Mouse (Mus musculus) liver, postnatal 0 days (tissue): ENCODE measurements around the gene Jade3. TPM values are rescaled to one million over a fixed set of nuclear protein-coding genes. Genes with fewer than 3 reads are reported as not detected.
A peak's percentile ranks its signal among the peaks of the same experiment; 100 is the strongest.

Experiments
- ATAC-seq: fragments of 200-750 bp; cut with Nextera tagmentation; 2 replicates; pipeline ENCODE4 v1.8.0; 2017; ENCODE audit warnings: mild to moderate bottlenecking, moderate library complexity
- DNase-seq: peaks from one replicate; pipeline ENCODE4 v3.0.0-alpha.2; 2016
- H3K27ac ChIP-seq: fragments of 300-500 bp; sonication (generic); 2 replicates; pipeline ENCODE4 v1.5.1; 2014; ENCODE audit warnings: antibody characterized with exemption, moderate library complexity, mild to moderate bottlenecking, low read depth
- H3K27me3 ChIP-seq: fragments of 300-500 bp; sonication (generic); 2 replicates; pipeline ENCODE4 v1.6.1; 2014; ENCODE audit warnings: low read length, control low read depth, mixed read lengths; ENCODE audit not compliant: insufficient read depth
- H3K36me3 ChIP-seq: fragments of 300-500 bp; sonication (generic); replicated peaks from 2 replicates; pipeline ENCODE4 v1.6.1; 2014; ENCODE audit warnings: mild to moderate bottlenecking, control low read depth, low read length, moderate library complexity, mixed read lengths; ENCODE audit not compliant: insufficient read depth
- H3K4me1 ChIP-seq: fragments of 300-500 bp; sonication (generic); 2 replicates; pipeline ENCODE4 v1.6.1; 2014; ENCODE audit warnings: antibody characterized with exemption, mild to moderate bottlenecking, control low read depth; ENCODE audit not compliant: insufficient read depth
- H3K4me2 ChIP-seq: fragments of 300-500 bp; sonication (generic); 2 replicates; pipeline ENCODE4 v1.6.1; 2014; ENCODE audit warnings: low read depth, mild to moderate bottlenecking, low read length, moderate library complexity, mixed read lengths
- H3K4me3 ChIP-seq: fragments of 300-500 bp; sonication (generic); 2 replicates; pipeline ENCODE4 v1.5.1; 2014; ENCODE audit warnings: low read depth, low read length
- H3K9ac ChIP-seq: fragments of 300-500 bp; sonication (generic); replicated peaks from 2 replicates; pipeline ENCODE4 v1.6.1; 2014; ENCODE audit warnings: mild to moderate bottlenecking, moderate library complexity
- H3K9me3 ChIP-seq: fragments of 300-500 bp; sonication (generic); 2 replicates; pipeline ENCODE4 v1.6.1; 2016; ENCODE audit warnings: mild to moderate bottlenecking, control low read depth, low read length, mixed read lengths
- CTCF ChIP-seq: sonication (generic); IDR thresholded peaks from 2 replicates; pipeline ENCODE4 v1.5.1; 2016; ENCODE audit warnings: antibody characterized with exemption, low read depth
- EP300 ChIP-seq: IDR thresholded peaks from 2 replicates; pipeline ENCODE4 v1.6.1; 2016; ENCODE audit warnings: antibody characterized with exemption, low read depth, mild to moderate bottlenecking
- WGBS: fragments of 180-500 bp; shearing (Covaris S2); extraction: QIAGEN DNeasy Blood & Tissue Kit; methylation state at CpG from one replicate; pipeline ENCODE4 v1.1.7; 2014; ENCODE audit not compliant: insufficient replicate concordance; 5-methylcytosine and 5-hydroxymethylcytosine counted together
- polyA plus RNA-seq: library from polyadenylated mRNA; unstranded; fragments of >200 nt; fragmentation: Nextera tagmentation; extraction: Ambion mirVana; gene quantifications from 2 replicates; pipeline ENCODE4 v1.2.1, GENCODE M21; 2015

Gene Jade3
- polyA plus RNA-seq, 1 experiment from 2014 or later: 2.0 TPM

GRCm38 (mm10) chrX:20549532-20549931 lies 124.0 kb downstream of the Jade3 start, which contains the start of gene Rgn:
TSS of gene Rgn (plus strand) at chrX:20549787.
- Histone ChIP-seq H3K4me2 (peak within 1 kb of the TSS; percentile 58), H3K4me1 (no peaks in the 10 kb centered on the region), H3K27me3 (no peaks in the 10 kb centered on the region), H3K36me3 (no peaks in the 10 kb centered on the region), H3K9ac (no peak within 1 kb of the TSS), H3K27ac (peak within 1 kb of the TSS; percentile 48; the same call in 1 of the 2 replicates), H3K4me3 (peak within 1 kb of the TSS; percentile 24), H3K9me3 (no peaks in the 10 kb centered on the region)
- 41% methylated on average over 3 of the region's 3 CpGs for WGBS
- no peak for TF ChIP-seq CTCF
- TF ChIP-seq EP300: no peak
- ATAC-seq: 0 out of 2 replicates have a peak, but pooled peaks have one; percentile 42
- DNase-seq: peak; percentile 17

GRCm38 (mm10) chrX:20552199-20552598 lies 126.7 kb downstream of the Jade3 start:
- Histone ChIP-seq H3K4me3 (no peak overlapping the region), H3K4me2 (0 out of 2 replicates have a peak overlapping the region, but pooled peaks have one; percentile 23), H3K36me3 (no peaks in the 10 kb centered on the region), H3K4me1 (no peaks in the 10 kb centered on the region), H3K27ac (no peak overlapping the region), H3K27me3 (no peaks in the 10 kb centered on the region), H3K9me3 (no peaks in the 10 kb centered on the region), H3K9ac (no peak overlapping the region)
- WGBS: 49% methylated on average over 2 of the region's 2 CpGs
- no peak for TF ChIP-seq EP300
- TF ChIP-seq CTCF: no peak
- peak; percentile 56 for ATAC-seq
- DNase-seq: no peak

- Histone ChIP-seq H3K27ac (no peak overlapping the region), H3K4me2 (no peak overlapping the region), H3K27me3 (no peaks in the 10 kb centered on the region), H3K9me3 (no peaks in the 10 kb centered on the region), H3K36me3 (no peaks in the 10 kb centered on the region), H3K4me3 (no peak overlapping the region), H3K9ac (no peak overlapping the region), H3K4me1 (no peaks in the 10 kb centered on the region)
- DNase-seq (no peak), ATAC-seq (no peak)
- WGBS: 27% methylated on average over 1 of the region's 1 CpGs
- TF ChIP-seq EP300: no peak
- peak; percentile 47 for TF ChIP-seq CTCF
Observed at GRCm38 (mm10) chrX:20561846-20562245, 136.4 kb downstream of the Jade3 start.

- H3K36me3 ChIP-seq: no peaks in the 10 kb centered on the region
- H3K27me3 ChIP-seq: no peaks in the 10 kb centered on the region
- WGBS: 63% methylated on average over 4 of the region's 4 CpGs
- no peaks in the 10 kb centered on the region for H3K4me1 ChIP-seq
- H3K9ac ChIP-seq: no peak overlapping the region
- H3K4me2 ChIP-seq: no peak overlapping the region
- ATAC-seq (no peak), DNase-seq (no peak)
- no peak overlapping the region for H3K27ac ChIP-seq
- H3K4me3 ChIP-seq: no peak overlapping the region
- TF ChIP-seq CTCF: no peak
- TF ChIP-seq EP300: no peak
- no peaks in the 10 kb centered on the region for H3K9me3 ChIP-seq
Observed at GRCm38 (mm10) chrX:20563941-20564340, 138.5 kb downstream of the Jade3 start.

Other genes with a start within 250 kb of the Jade3 start
- 0.40 and 0.81 TPM in 2 replicates for gene Slc9a7, start 133.9 kb upstream of the Jade3 start, polyA plus RNA-seq
- gene Rp2, start 61.2 kb upstream of the Jade3 start, polyA plus RNA-seq: 4.6 and 6.7 TPM in 2 replicates
- 328 and 357 TPM in 2 replicates for gene Rgn, start 124.1 kb downstream of the Jade3 start, polyA plus RNA-seq
- 12.2 and 14.9 TPM in 2 replicates for gene Rbm10, start 191.8 kb downstream of the Jade3 start, polyA plus RNA-seq
- gene Ndufb11, start 191.9 kb downstream of the Jade3 start, polyA plus RNA-seq: 245 and 254 TPM in 2 replicates
- 42.9 and 50.4 TPM in 2 replicates for gene Uba1, start 232.6 kb downstream of the Jade3 start, polyA plus RNA-seq